Mouse (Mus musculus) cortical plate, adult 2 months (tissue): ENCODE results near the gene Frrs1.

Experiments
- CTCF ChIP-seq: fragments of 200-500 bp; IDR thresholded peaks from 2 replicates; pipeline ENCODE4 v1.5.1; 2011; ENCODE audit warnings: mild to moderate bottlenecking, control low read depth, low read length; ENCODE audit not compliant: insufficient read depth; ENCODE audit errors: extremely low read depth
- POLR2A ChIP-seq: fragments of 200-500 bp; IDR thresholded peaks from 2 replicates; pipeline ENCODE4 v1.6.1; 2011; ENCODE audit warnings: mild to moderate bottlenecking, low read length, control low read depth; ENCODE audit not compliant: insufficient read depth; ENCODE audit errors: extremely low read depth

GRCm38 (mm10) chr3:116812946-116813345 lies 46.3 kb upstream of the Frrs1 start:
- no peak for TF ChIP-seq POLR2A
- no peak for TF ChIP-seq CTCF
